Mouse (Mus musculus): ENCODE data around the gene Gm826. TPM values are rescaled to one million over a fixed set of nuclear protein-coding genes. Genes with fewer than 3 reads are reported as not detected.

Gene Gm826
- polyA plus RNA-seq, 1 experiment from 2014 or later = not detected

DNA sequence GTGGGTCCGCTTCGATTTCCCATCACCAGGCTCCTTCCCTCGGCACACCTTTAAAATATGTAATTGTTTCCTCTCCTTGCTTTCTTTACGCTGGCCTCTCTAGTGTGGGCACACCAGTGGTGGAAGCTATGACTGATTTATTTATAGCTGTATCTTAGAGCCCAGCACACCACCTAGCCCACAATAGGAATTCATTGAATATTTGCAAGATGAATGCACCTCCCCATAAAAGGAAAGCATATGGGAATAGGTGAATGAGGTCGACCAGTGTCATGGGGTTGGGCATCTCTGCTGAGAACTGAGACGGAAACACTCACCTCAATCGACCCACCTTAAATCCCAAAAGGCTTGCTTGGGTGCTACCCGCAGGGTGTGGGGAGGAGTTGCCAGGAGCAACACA is 70.1 kb downstream of the Gm826 start:
- Histone ChIP-seq H3K4me3 (replicated peaks; ENCODE audit: low read length) (no peak overlapping the region), H3K36me3 (ENCODE audit: control insufficient read depth, insufficient read depth) (no peaks in the 10 kb centered on the region), H3K4me1 (replicated peaks; ENCODE audit: control insufficient read depth, insufficient read depth, low read length) (no peaks in the 10 kb centered on the region), H3K9ac (replicated peaks; ENCODE audit: low read depth, low read length) (no peak overlapping the region), H3K4me2 (ENCODE audit: low read length) (no peak overlapping the region), H3K9me3 (ENCODE audit: control insufficient read depth, low read length) (no peaks in the 10 kb centered on the region), H3K27me3 (replicated peaks; ENCODE audit: control insufficient read depth, insufficient read depth, low read length) (no peaks in the 10 kb centered on the region), H3K27ac (ENCODE audit: low read length) (no peak overlapping the region)
- no peak for ATAC-seq
- WGBS = 91% methylated on average over 8 of the region's 8 CpGs

DNA sequence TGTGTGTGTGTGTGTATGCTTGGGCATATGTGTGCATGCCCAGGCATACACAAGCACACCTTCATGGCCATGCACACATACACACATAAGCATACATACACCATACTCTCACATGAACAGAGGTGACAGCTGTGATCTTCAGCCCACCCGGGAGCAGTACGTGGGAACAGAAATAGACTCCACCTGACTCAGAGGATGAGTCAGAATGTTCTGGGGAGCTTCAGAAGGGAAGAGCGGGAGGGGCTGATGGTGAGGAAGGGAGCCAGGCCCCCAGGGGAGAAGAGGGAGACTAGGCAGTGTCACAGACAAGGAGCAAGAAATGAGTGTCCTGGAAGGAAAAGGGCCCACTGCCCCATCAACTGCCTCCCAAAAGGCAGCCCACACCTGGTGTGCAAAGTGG is 72.4 kb downstream of the Gm826 start:
- no peak overlapping the region for H3K4me3 ChIP-seq (replicated peaks; ENCODE audit: low read length)
- H3K27ac ChIP-seq (ENCODE audit: low read length) = no peak overlapping the region
- 84% methylated on average over 3 of the region's 3 CpGs for WGBS
- no peaks in the 10 kb centered on the region for H3K9me3 ChIP-seq (ENCODE audit: control insufficient read depth, low read length)
- H3K4me2 ChIP-seq (ENCODE audit: low read length) = no peak overlapping the region
- H3K27me3 ChIP-seq (replicated peaks; ENCODE audit: control insufficient read depth, insufficient read depth, low read length) = no peaks in the 10 kb centered on the region
- H3K36me3 ChIP-seq (ENCODE audit: control insufficient read depth, insufficient read depth) = no peaks in the 10 kb centered on the region
- H3K4me1 ChIP-seq (replicated peaks; ENCODE audit: control insufficient read depth, insufficient read depth, low read length) = no peaks in the 10 kb centered on the region
- H3K9ac ChIP-seq (replicated peaks; ENCODE audit: low read depth, low read length) = no peak overlapping the region
- no peak for ATAC-seq

Other genes with a start within 250 kb of the Gm826 start
- gene Mafb, start 32.9 kb upstream of the Gm826 start, polyA plus RNA-seq (2015; fragmentation: Nextera tagmentation; extraction: Ambion mirVana) = 14.9 and 16.4 TPM in 2 replicates

Measured in forebrain, embryonic 16.5 days (tissue).